Mouse (Mus musculus) retina, embryonic 14.5 days (tissue): ENCODE measurements at regions not wholly inside any gene's neighbourhood (a gene's known extent, or its start where the extent isn't known, plus 50 kb on each side); places are given as distances from the start of the nearest gene placed in this dataset.

ENCODE experiments used
- DNase-seq: peaks from one replicate; pipeline ENCODE4 v3.0.0-alpha.2; 2015; ENCODE audit warnings: low spot score

- DNase-seq, result no peak
Observed at GRCm38 (mm10) chr13:35383624-35384018, 276.0 kb upstream of the Cdyl start.

- DNase-seq, result no peak
Observed at GRCm38 (mm10) chr13:35388380-35388779, 271.3 kb upstream of the Cdyl start.

GRCm38 (mm10) chr13:35389781-35390525 lies 269.7 kb upstream of the Cdyl start:
- no peak for DNase-seq

DNA sequence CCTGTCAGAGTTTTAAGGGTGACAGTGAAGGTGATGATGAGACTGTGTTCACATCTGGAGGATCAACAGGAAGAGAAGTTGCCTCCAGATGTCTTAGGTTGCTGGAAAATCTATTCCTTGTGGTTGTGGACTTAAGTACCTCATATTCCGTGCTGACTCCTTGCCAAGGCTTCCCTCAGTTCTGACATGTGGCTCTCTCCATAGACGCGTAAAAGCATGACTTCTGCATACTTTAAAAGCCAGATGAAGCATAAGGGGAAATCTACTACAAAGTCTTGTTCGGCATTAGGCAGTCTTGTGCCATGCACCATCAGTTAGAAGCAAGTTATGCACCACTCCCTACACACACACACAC lies 269.1 kb upstream of the Cdyl start:
- no peak for DNase-seq

DNA sequence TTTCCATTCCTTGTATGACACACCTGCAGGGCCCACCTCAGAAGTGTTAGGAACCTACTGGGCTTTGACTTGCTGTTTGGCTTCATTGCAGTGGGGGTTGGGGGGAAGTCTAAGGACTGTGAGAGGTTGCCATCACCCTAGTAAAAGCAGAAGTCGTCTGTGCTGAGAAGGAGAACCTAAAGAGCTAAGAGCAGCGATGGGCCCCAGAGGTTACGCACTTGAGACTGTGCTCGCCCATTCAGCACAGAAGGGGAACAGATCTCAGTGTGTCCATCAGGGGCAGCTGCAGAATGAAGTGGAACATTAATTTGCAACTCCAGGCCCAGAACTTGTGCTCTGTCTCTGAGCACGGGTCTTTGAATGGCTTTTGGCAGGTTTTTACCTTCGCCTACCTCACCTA lies 267.5 kb upstream of the Cdyl start:
- DNase-seq, result no peak

GRCm38 (mm10) chr13:35395192-35395591 lies 264.4 kb upstream of the Cdyl start:
- DNase-seq, result no peak

- DNase-seq, result no peak
Observed at GRCm38 (mm10) chr13:35395630-35396029, 264.0 kb upstream of the Cdyl start.

DNA sequence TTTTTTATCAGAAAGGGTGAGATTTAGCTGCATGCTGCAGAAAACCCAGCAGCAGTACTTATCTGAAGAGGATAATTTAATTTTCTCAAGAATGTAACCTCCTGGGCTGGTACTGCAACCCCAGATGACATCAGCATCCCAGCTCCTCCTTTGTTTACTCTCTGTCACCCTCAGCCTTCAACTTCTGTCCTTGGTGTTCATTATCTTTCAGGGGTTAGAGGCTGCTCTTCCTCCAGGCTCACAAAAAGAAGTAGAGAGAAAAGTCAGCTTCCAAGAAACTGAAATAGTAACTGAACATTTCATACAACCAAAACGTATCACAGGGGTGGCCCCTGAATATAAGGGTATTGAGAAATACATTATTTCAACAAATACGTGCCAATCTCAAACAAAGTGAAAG lies 262.5 kb upstream of the Cdyl start:
- no peak for DNase-seq

DNA sequence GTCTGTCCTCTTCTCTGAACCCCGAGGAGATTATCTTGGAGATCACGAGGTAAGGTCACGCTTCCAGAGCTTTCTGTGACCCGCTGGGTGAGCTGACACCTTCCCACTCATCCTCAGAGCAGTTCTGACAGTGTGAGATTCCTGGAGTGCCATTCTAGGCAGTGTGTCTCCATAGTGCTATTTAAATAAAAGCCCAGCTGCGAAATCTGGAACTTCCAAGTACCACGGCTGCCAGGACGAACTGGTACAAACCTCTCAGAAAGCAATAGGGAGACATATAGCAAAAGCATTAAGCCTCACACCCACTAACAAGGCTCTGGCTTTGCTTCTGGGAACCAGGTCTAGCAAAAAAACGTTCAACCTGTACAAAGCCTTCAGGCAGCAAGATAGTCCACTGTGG lies 261.4 kb upstream of the Cdyl start:
- no peak for DNase-seq

DNA sequence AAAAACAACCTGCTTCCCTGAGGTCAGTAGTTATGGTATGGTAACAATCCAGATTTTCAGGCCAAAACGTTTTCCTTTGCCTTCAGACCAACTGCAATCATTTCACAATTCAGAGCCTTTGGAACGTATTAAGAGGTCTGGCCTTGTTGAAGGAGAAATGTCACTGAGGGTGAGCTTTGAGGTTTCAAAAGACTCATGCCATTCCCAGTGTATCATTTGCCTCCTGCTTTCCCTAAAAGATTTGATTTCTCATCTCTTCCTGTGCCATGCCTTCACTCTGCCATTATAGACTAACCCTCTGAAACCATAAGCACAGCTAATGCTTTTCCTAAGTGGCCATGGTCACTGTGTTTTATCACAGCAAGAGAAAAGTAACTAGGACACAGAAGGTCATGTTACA lies 256.8 kb upstream of the Cdyl start:
- DNase-seq, result no peak

DNA sequence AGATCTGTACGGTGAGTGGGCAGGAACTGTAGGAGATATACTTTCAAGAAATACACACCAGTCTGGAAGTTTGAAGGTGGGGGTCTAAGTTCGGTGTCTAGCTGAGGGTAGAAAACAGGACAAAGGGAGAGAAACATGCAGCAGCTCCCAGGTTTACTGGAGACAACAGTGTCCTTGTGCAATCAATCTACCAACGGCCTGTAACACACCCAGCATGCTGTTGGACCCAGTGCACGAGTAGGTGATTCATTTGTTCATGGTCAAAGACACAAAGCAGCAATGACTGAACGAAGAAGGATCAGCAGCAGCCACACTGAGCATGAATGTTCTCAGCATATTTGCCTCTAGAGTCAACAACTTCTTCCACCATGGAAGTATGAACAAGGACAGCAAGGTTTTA lies 255.2 kb upstream of the Cdyl start:
- no peak for DNase-seq

DNA sequence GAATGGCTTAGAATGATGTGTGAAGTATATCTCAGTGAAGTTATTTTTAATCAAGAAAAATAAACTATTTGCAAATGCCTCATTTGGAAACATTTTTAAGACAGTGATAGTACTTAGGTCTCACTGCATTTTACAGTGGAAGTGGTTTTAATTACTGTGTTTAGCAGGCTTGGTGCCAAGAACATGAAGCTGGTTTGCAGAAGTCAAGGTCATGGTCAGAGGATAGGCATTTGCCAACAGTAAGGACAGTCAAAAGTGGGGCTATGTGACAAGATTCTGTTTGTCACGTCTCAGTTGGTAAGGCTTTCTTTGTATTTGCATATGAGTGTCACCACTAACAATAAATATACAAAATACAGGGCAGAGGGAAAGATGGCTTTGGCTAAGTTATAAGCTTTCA lies 254.2 kb upstream of the Cdyl start:
- no peak for DNase-seq

GRCm38 (mm10) chr13:35417500-35417899 lies 242.1 kb upstream of the Cdyl start:
- DNase-seq, result no peak

GRCm38 (mm10) chr13:35420076-35420475 lies 239.6 kb upstream of the Cdyl start:
- no peak for DNase-seq

DNA sequence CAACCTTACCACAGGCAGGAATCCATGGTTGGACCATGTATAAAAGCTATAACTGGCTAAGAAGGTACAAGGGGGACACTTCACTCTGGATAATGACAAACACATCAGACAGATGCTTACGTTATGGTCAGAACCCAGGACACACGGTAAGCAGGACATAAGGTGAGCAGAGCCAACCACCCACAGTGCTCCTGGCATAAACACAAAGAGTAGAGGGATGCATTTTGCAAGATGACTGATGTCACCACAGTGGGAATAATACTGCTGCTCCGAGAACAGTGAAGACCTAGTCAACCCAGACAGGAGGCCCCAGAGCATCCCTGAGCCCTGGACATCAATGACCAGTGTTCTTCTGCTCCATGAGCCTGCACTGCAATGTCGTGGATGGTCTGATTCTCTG lies 233.6 kb upstream of the Cdyl start:
- DNase-seq, result no peak

GRCm38 (mm10) chr13:35435173-35435572 lies 224.5 kb upstream of the Cdyl start:
- no peak for DNase-seq

DNA sequence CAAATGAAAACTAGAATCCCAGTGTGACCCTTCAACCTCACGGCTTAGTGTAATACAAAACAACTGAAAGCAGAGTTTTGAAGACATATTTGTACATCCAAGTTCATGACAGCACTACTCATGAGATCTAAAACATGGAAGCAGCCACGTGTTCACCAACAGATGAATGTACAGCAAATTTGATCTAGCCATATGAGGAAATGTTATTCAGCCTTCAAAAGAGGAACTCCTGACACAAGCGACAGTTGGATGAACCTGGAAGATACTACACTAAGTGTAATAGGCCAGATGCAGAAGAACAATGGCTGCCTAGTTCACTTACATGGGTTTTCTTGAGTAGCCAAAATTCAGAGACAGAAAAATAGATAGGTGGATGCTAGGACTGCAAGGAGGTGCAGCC lies 212.0 kb upstream of the Cdyl start:
- DNase-seq, result no peak

- no peak for DNase-seq
Observed at GRCm38 (mm10) chr13:35452420-35452819, 207.2 kb upstream of the Cdyl start.

- no peak for DNase-seq
Observed at GRCm38 (mm10) chr13:35453222-35453914, 206.3 kb upstream of the Cdyl start.

DNA sequence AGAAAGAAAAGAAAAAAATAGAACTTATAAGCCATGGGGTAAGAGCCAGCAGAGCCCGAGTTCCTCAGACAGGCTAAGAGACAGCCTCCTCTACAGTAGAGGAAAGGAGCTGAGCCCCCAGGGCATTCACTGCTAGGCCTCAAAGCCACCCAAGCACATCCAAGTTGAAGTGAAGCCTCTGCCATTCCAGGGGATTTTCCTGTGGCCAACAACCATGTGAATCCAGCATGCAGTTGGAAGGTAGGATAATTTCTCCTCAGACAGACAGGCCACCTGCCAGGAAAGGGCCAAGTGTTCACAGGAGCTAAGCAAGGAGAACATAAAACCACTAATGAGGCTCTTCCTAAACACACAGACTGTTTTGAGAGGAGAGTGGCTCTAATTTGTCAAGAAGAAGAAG lies 199.6 kb upstream of the Cdyl start:
- no peak for DNase-seq

DNA sequence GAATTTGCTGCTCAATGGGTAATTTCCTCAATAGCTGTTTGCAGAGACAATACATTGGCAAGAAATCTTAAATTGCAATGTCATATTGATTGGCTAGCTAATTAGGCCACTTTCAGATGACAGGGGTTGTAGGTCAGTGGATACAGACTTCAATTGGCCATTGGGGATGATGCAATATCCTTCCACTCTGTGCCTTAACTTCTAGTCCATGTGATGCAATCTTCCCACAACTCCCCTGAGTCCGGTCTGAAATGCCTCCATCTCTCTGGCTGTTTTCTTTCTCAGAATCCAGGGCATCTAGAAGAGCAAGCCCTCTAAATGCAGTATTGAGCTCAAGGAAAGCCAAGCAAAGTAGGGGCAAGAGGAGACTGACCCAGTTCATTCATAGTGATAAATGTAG lies 196.4 kb upstream of the Cdyl start:
- DNase-seq, result no peak

DNA sequence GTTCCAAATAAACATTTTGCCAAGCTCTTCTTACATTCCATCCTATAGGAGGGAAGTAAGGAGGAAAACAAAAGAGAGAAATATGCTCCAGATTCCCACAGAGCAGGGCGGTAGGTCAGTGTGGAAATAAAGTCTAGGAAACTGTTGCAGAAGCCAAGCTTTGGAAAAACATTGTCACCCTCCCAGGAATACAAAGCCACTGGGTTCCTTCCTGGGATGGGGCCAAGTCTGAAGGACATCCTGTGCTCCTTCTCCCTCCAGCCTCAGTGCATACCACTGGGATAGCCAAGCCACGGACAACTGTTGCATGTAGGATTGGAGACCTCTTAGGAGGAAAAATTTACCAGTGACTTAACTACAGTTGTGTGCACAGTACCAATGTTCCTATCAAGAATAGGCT lies 195.8 kb upstream of the Cdyl start:
- DNase-seq, result no peak

- DNase-seq, result no peak
Observed at GRCm38 (mm10) chr13:35469361-35470198, 190.1 kb upstream of the Cdyl start.
